Mouse (Mus musculus): ENCODE results near the gene Igsf8.

DNA sequence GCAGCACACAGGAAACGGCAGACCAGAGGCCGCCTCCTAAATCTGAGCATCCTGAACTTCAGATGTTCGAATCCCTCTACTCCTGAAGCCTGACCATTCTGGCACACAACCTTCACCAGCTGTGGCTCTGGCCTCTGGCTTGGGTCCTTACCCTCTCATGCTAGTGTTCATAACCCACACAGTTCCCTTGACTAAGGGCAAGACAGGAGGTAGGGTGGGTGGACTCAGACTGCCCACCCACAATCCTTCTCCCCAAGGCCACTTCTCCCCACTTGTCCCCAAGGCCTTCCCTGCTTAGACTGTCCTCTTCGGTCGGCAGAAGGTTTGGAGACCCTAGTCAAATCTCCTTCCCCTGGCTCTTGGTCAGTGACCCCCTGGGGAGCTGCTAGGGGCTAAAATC is 88.1 kb downstream of the Igsf8 start:
- TF ChIP-seq POLR2A (IDR thresholded peaks at IDR 0.05; ENCODE audit: insufficient read depth, low read depth, low read length) (no peak), CTCF (IDR thresholded peaks at IDR 0.05; ENCODE audit: insufficient read depth, low read depth, low read length) (no peak)
